In the genomic region with DNA sequence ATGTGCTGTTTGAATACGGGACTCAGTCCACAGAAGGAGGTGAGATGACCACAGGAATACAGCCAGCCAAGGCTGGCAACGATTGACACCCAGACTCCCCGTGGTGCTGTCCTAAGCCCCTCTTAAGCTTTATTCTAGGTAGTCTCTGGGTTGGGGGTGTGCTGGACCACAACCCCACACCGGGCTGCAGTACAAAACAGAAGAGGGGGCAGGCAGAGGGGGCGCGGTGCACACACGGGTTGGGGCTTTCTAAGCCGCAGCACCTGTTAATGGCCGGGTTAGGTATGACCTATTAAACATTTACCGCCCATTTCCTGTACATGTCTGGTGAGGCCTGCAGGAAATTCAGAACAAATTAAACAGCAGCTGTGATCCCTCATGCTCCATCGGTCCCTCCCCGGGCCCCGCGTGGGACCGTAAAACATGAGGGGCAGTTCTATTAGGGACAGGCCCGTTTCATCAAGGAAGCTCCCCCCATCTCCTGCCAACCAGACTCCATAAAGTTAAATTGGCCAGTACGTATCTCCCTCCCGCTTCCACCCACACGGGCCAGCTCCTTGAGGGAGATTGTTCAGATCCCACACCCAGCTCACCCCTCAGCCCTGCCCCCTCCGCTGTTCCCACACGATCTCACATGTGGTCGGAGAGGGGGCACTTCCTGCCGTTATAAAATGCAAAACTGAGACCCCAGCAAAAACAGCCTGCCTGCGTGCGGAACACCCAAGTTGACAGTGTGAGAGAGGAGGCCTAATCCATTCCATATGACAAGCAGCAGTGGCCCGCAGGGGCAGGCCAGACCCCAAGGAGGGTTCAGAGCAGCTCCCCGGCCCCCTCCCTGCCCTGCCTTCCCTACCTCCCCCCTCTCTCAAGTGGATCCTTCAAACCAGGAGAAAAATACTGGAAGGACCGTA, we compare ENCODE assay signal across 8 mouse cellular contexts.
DNase-seq lines count a peak whose midpoint lies in the region; ATAC-seq and TF ChIP-seq lines count a peak whose summit lies in the region.

No protein-coding gene starts in this region.

- peak overlapping the region; percentile 66 for H3K4me2 ChIP-seq in limb, embryonic 13.5 days (replicated peaks)

- TF ChIP-seq POLR2A in spleen, adult 2 months (IDR thresholded peaks at IDR 0.05; ENCODE audit: low read depth, low read length): no peak

- H3K36me3 ChIP-seq in spleen, adult 2 months (ENCODE audit: control insufficient read depth, insufficient read depth, low read length): no peaks in the 10 kb centered on the region
- H3K36me3 ChIP-seq in limb, embryonic 13.5 days: no peaks in the 10 kb centered on the region
- H3K36me3 ChIP-seq in splenic B cell, adult 2 months (ENCODE audit: control insufficient read depth, insufficient read depth, low read length, poor library complexity, severe bottlenecking): no peaks in the 10 kb centered on the region

- H3K4me1 ChIP-seq in spleen, adult 2 months (ENCODE audit: control insufficient read depth, insufficient read depth, insufficient read length): peaks cover 19% of the 10 kb centered on the region
- peaks cover 81% of the 10 kb centered on the region for H3K4me1 ChIP-seq in limb, embryonic 13.5 days

- H3K27me3 ChIP-seq in spleen, adult 2 months (ENCODE audit: control insufficient read depth, insufficient read depth, low read length): no peaks in the 10 kb centered on the region
- peaks cover 72% of the 10 kb centered on the region for H3K27me3 ChIP-seq in limb, embryonic 13.5 days
- H3K27me3 ChIP-seq in splenic B cell, adult 2 months (ENCODE audit: control insufficient read depth, insufficient read depth, low read length, poor library complexity, severe bottlenecking): no peaks in the 10 kb centered on the region

- peak overlapping the region; percentile 56; the same call in 1 of the 2 replicates for H3K9ac ChIP-seq in limb, embryonic 13.5 days

- no peak overlapping the region for H3K27ac ChIP-seq in spleen, adult 2 months (ENCODE audit: insufficient read depth, low read length)
- H3K27ac ChIP-seq in limb, embryonic 13.5 days: peak overlapping the region; percentile 80

- no peaks in the 10 kb centered on the region for H3K9me3 ChIP-seq in limb, embryonic 13.5 days

- no peak for DNase-seq in spleen, adult 2 months (ENCODE audit: low read depth in 1 of 2, low spot score in 2 of 2)
- no peak for DNase-seq in spleen, adult 12 weeks (ENCODE audit: low spot score)
- DNase-seq in heart, postnatal 4 days: peak; percentile 47
- DNase-seq in splenic B cell, adult 2 months (ENCODE audit: low read depth, low spot score): peak; percentile 28
- no peak for DNase-seq in gastrocnemius, adult 18-20 months (ENCODE audit: low spot score)
- DNase-seq in adrenal gland, postnatal 10 days: no peak
- DNase-seq in right cerebral cortex, postnatal 14 days: no peak

- TF ChIP-seq CTCF in spleen, adult 2 months (IDR thresholded peaks at IDR 0.05; ENCODE audit: extremely low read depth, insufficient read depth, insufficient read length, insufficient replicate concordance): no peak

- 12% methylated on average over 28 of the region's 28 CpGs for WGBS in spleen, adult 2 months
- WGBS in limb, embryonic 13.5 days: 4% methylated on average over 28 of the region's 28 CpGs

- peak; percentile 85 for ATAC-seq in limb, embryonic 13.5 days (ENCODE audit: low FRiP score, low read depth)

- H3K4me3 ChIP-seq in spleen, adult 2 months (ENCODE audit: extremely low read depth, insufficient read depth, insufficient read length): peak overlapping the region; percentile 30
- peak overlapping the region; percentile 29 for H3K4me3 ChIP-seq in limb, embryonic 13.5 days

Comparison
In these comparisons a context has a peak if more than half of its experiments do, and no peak if none do; other contexts are left out.
1. DNase-seq: peak in heart, postnatal 4 days (single experiment) and splenic B cell, adult 2 months (single experiment); none in spleen, adult 2 months (0 of 2), spleen, adult 12 weeks (single experiment), gastrocnemius, adult 18-20 months (single experiment), adrenal gland, postnatal 10 days (single experiment) and right cerebral cortex, postnatal 14 days (single experiment).